Mouse (Mus musculus): ENCODE measurements at regions not wholly inside any gene's neighbourhood (a gene's known extent, or its start where the extent isn't known, plus 50 kb on each side); places are given as distances from the start of the nearest gene placed in this dataset.

GRCm38 (mm10) chr10:38538766-38539165, 282.8 kb downstream of the Rfpl4b start:
- TF ChIP-seq CTCF (conservative IDR thresholded peaks at IDR 0.05; ENCODE audit: low read length) (no peak), POU5F1 (IDR thresholded peaks at IDR 0.05; ENCODE audit: borderline replicate concordance, low read length) (no peak)
